Mouse (Mus musculus): ENCODE data around the gene Tmem259. TPM values are rescaled to one million over a fixed set of nuclear protein-coding genes. Genes with fewer than 3 reads are reported as not detected.

Gene Tmem259
- polyA plus RNA-seq, 1 experiment from 2014 or later, result 22.5 TPM

DNA sequence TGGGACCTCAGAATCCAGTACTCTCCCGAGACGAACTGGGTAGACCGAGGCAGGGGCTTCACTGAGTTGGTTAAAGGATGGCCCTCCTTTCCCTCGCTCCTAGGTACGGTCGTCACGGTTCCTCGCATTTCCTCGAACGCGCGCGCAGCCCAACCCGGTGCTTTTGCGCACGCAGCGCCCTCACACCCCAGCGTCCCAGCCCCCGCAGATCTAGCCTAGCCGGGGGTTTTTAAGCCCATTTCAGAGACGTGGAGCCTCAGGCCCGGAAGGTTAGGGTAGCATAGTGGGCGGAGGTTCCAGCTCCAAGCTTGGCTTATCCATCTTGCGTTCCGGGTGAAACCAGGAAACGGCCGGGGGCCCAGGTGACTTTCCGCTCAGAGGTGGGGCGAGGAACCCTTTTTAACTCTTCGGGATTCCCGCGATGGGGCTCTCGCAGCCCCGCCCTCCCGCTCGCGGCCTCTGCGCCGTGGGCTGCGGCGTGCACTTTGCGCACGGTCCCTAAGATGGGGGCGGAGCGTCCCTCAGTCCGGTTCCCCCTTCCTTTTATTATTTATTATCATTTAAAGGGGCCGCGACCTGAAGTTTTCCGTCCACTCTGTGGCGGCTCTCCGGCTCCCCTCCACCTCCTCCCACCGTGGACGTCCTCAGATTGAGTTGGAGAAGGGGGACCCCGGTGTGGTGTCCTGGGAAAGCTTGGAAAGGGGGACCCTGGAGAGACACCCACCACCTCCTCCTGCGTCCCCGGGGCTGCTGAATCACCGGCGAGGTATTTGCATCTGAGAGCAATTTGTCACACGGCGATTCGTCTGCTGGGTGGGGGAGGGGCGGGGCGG is 57.4 kb downstream of the Tmem259 start, which contains the start of gene Arid3a:
TSS of gene Arid3a (plus strand) at position 553 of the 833 bp plus-strand sequence.
- peak within 1 kb of the TSS; percentile 87 for H3K4me2 ChIP-seq
- H3K9me3 ChIP-seq, result no peaks in the 10 kb centered on the region; the same call in 1 of the 2 replicates
- peaks cover 15% of the 10 kb centered on the region for H3K36me3 ChIP-seq
- peaks cover 46% of the 10 kb centered on the region for H3K4me1 ChIP-seq (replicated peaks)
- H3K27me3 ChIP-seq, result peaks cover 26% of the 10 kb centered on the region
- peak within 1 kb of the TSS; percentile 97 for H3K4me3 ChIP-seq (replicated peaks)
- peak within 1 kb of the TSS; percentile 90 for H3K9ac ChIP-seq (replicated peaks)
- under 1% methylated on average over 62 of the region's 63 CpGs for WGBS
- peak; percentile 45 for ATAC-seq (ENCODE audit: insufficient number of reproducible peaks, insufficient read depth, low FRiP score, low TSS enrichment, low read depth)
- H3K27ac ChIP-seq, result peak within 1 kb of the TSS; percentile 97

DNA sequence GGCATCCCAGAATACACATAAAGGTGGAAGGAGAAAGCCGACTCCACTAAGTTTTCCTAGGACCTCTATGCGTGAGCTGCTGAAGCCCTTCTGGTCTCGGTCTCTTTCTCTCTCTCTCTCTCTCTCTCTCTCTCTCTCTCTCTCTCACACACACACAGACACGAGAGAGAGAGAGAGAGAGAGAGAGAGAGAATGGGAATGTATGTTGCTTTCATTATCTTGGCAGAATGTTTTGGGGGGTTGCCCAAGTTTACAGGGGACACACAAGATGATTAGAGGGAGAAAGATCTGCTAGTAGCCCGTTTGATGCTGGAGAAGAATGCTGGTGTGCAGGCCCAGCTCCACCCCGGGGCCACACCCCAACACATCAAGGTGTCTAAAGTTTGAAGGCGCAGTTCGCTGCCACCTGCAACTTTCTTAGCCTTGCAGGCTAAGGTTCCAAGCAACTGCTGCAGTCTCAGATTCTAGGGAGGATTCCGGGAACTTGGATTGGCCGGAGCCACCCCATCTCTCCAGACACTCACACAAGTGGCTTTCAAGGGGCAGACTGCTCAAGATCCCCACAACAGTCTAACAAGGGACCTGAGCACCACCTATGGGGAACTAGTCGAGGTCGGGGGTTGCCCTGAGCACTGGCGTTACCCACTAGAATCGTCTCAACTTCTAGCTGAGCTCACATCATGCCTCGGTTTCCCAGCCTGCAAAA is 58.2 kb downstream of the Tmem259 start:
- WGBS, result 8% methylated on average over 15 of the region's 15 CpGs

DNA sequence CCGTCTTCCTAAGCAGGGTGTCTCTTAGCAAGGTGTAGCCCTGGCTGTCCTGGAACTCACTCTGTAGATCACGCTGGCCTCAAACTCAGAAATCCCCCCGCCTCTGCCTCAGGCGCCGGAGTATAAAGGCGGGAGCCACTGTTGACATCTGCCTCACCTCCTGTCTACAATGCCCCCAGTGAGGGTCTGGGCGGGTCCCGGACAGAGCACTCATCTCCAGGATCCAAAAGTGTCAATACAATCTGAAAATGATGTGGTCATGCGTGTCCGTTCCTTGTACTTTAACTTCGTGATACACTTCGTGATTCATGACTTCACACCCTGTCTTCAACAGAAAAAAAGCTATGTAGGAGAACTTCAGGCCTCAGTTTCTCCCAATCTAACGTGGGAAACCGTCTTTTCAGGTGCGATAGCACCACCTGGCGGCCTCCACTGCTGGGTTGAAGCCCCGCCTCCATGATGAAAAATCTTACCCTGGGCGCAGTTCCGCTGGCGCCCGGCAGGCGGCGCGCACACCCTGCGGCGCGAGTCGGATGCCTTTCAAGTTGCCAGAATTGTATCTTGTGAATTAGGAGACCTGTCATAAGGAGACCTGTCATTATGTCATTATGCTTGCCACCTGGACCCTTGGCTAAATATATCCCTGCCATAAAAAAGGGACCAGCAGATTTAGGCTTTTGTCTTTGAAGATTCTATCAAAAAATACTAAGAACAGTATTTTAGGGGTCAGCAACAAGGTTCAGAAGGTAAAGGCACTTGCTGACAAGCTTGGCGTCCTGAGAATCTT is 58.9 kb downstream of the Tmem259 start:
- no peaks in the 10 kb centered on the region; the same call in 1 of the 2 replicates for H3K9me3 ChIP-seq
- 0 out of 2 replicates have a peak overlapping the region, but pooled peaks have one; percentile 15 for H3K4me3 ChIP-seq (replicated peaks)
- WGBS, result 11% methylated on average over 29 of the region's 29 CpGs
- H3K4me1 ChIP-seq (replicated peaks), result peaks cover 48% of the 10 kb centered on the region
- peak overlapping the region; percentile 97; the same call in 1 of the 2 replicates for H3K27ac ChIP-seq
- no peak overlapping the region for H3K9ac ChIP-seq (replicated peaks)
- peaks cover 41% of the 10 kb centered on the region for H3K27me3 ChIP-seq
- peak overlapping the region; percentile 87; the same call in 1 of the 2 replicates for H3K4me2 ChIP-seq
- H3K36me3 ChIP-seq, result no peaks in the 10 kb centered on the region
- ATAC-seq (ENCODE audit: insufficient number of reproducible peaks, insufficient read depth, low FRiP score, low TSS enrichment, low read depth), result no peak

More for the DNA sequence above, 58.2 kb downstream of the Tmem259 start:
- peak overlapping the region; percentile 97; the same call in 1 of the 2 replicates for H3K27ac ChIP-seq
- peak overlapping the region; percentile 90 for H3K9ac ChIP-seq (replicated peaks)
- peaks cover 7% of the 10 kb centered on the region for H3K36me3 ChIP-seq
- ATAC-seq (ENCODE audit: insufficient number of reproducible peaks, insufficient read depth, low FRiP score, low TSS enrichment, low read depth), result no peak
- peak overlapping the region; percentile 97 for H3K4me3 ChIP-seq (replicated peaks)
- H3K27me3 ChIP-seq, result peaks cover 34% of the 10 kb centered on the region
- peak overlapping the region; percentile 87 for H3K4me2 ChIP-seq
- H3K9me3 ChIP-seq, result no peaks in the 10 kb centered on the region; the same call in 1 of the 2 replicates
- peaks cover 48% of the 10 kb centered on the region for H3K4me1 ChIP-seq (replicated peaks)

Other genes starting within 250 kb of the Tmem259 start
- 54.0 and 54.1 TPM in 2 replicates for gene Polrmt, start 237.7 kb downstream of the Tmem259 start, polyA plus RNA-seq (2016; fragmentation: Nextera tagmentation; extraction: Ambion mirVana)
- 0.24 and 0.60 TPM in 2 replicates for gene Fgf22, start 229.3 kb downstream of the Tmem259 start, polyA plus RNA-seq (2016; fragmentation: Nextera tagmentation; extraction: Ambion mirVana)
- 108 and 113 TPM in 2 replicates for gene Rnf126, start 217.4 kb downstream of the Tmem259 start, polyA plus RNA-seq (2016; fragmentation: Nextera tagmentation; extraction: Ambion mirVana)
- 3.0 and 4.0 TPM in 2 replicates for gene Fstl3, start 207.1 kb downstream of the Tmem259 start, polyA plus RNA-seq (2016; fragmentation: Nextera tagmentation; extraction: Ambion mirVana)
- not detected in 2 replicates for gene Prss57, start 193.4 kb downstream of the Tmem259 start, polyA plus RNA-seq (2016; fragmentation: Nextera tagmentation; extraction: Ambion mirVana)
- 121 TPM in 2 replicates for gene Palm, start 190.8 kb downstream of the Tmem259 start, polyA plus RNA-seq (2016; fragmentation: Nextera tagmentation; extraction: Ambion mirVana)
- 0.28 and 0.67 TPM in 2 replicates for gene Misp, start 163.3 kb downstream of the Tmem259 start, polyA plus RNA-seq (2016; fragmentation: Nextera tagmentation; extraction: Ambion mirVana)
- gene Ptbp1, start 129.9 kb downstream of the Tmem259 start, polyA plus RNA-seq (2016; fragmentation: Nextera tagmentation; extraction: Ambion mirVana), result 373 and 403 TPM in 2 replicates
- 15.1 and 15.3 TPM in 2 replicates for gene Prtn3, start 109.9 kb downstream of the Tmem259 start, polyA plus RNA-seq (2016; fragmentation: Nextera tagmentation; extraction: Ambion mirVana)
- 157 and 162 TPM in 2 replicates for gene Plppr3, start 109.7 kb downstream of the Tmem259 start, polyA plus RNA-seq (2016; fragmentation: Nextera tagmentation; extraction: Ambion mirVana)
- gene Elane, start 98.1 kb downstream of the Tmem259 start, polyA plus RNA-seq (2016; fragmentation: Nextera tagmentation; extraction: Ambion mirVana), result not detected in 2 replicates
- gene Cfd, start 93.5 kb downstream of the Tmem259 start, polyA plus RNA-seq (2016; fragmentation: Nextera tagmentation; extraction: Ambion mirVana), result not detected in 2 replicates
- gene Med16, start 75.4 kb downstream of the Tmem259 start, polyA plus RNA-seq (2016; fragmentation: Nextera tagmentation; extraction: Ambion mirVana), result 50.8 and 53.7 TPM in 2 replicates
- gene Gm26602, start 73.5 kb downstream of the Tmem259 start, polyA plus RNA-seq (2016; fragmentation: Nextera tagmentation; extraction: Ambion mirVana), result 5.5 and 21.1 TPM in 2 replicates
- 1.1 and 1.2 TPM in 2 replicates for gene Kiss1r, start 67.4 kb downstream of the Tmem259 start, polyA plus RNA-seq (2016; fragmentation: Nextera tagmentation; extraction: Ambion mirVana)
- 149 and 161 TPM in 2 replicates for gene R3hdm4, start 63.1 kb downstream of the Tmem259 start, polyA plus RNA-seq (2016; fragmentation: Nextera tagmentation; extraction: Ambion mirVana)
- gene Arid3a, start 57.3 kb downstream of the Tmem259 start, polyA plus RNA-seq (2016; fragmentation: Nextera tagmentation; extraction: Ambion mirVana), result 8.4 and 8.6 TPM in 2 replicates
- gene Wdr18, start 24.2 kb downstream of the Tmem259 start, polyA plus RNA-seq (2016; fragmentation: Nextera tagmentation; extraction: Ambion mirVana), result 120 and 122 TPM in 2 replicates
- gene Grin3b, start 13.6 kb downstream of the Tmem259 start, polyA plus RNA-seq (2016; fragmentation: Nextera tagmentation; extraction: Ambion mirVana), result 0.54 and 0.68 TPM in 2 replicates
- gene Cnn2, start 4.3 kb upstream of the Tmem259 start, polyA plus RNA-seq (2016; fragmentation: Nextera tagmentation; extraction: Ambion mirVana), result 216 and 240 TPM in 2 replicates
- gene Abca7, start 12.2 kb upstream of the Tmem259 start, polyA plus RNA-seq (2016; fragmentation: Nextera tagmentation; extraction: Ambion mirVana), result 2.1 and 2.3 TPM in 2 replicates
- gene Arhgap45, start 32.3 kb upstream of the Tmem259 start, polyA plus RNA-seq (2016; fragmentation: Nextera tagmentation; extraction: Ambion mirVana), result 12.5 and 12.6 TPM in 2 replicates
- gene Polr2e, start 55.5 kb upstream of the Tmem259 start, polyA plus RNA-seq (2016; fragmentation: Nextera tagmentation; extraction: Ambion mirVana), result 241 and 251 TPM in 2 replicates
- gene Gpx4, start 62.8 kb upstream of the Tmem259 start, polyA plus RNA-seq (2016; fragmentation: Nextera tagmentation; extraction: Ambion mirVana), result 463 and 494 TPM in 2 replicates
- 13.9 and 14.4 TPM in 2 replicates for gene Sbno2, start 121.2 kb upstream of the Tmem259 start, polyA plus RNA-seq (2016; fragmentation: Nextera tagmentation; extraction: Ambion mirVana)
- gene Stk11, start 131.5 kb upstream of the Tmem259 start, polyA plus RNA-seq (2016; fragmentation: Nextera tagmentation; extraction: Ambion mirVana), result 16.1 and 18.1 TPM in 2 replicates
- 460 and 465 TPM in 2 replicates for gene Atp5d, start 154.3 kb upstream of the Tmem259 start, polyA plus RNA-seq (2016; fragmentation: Nextera tagmentation; extraction: Ambion mirVana)
- gene Cbarp, start 156.5 kb upstream of the Tmem259 start, polyA plus RNA-seq (2016; fragmentation: Nextera tagmentation; extraction: Ambion mirVana), result 4.9 and 5.6 TPM in 2 replicates
- 30.6 and 38.0 TPM in 2 replicates for gene Midn, start 163.9 kb upstream of the Tmem259 start, polyA plus RNA-seq (2016; fragmentation: Nextera tagmentation; extraction: Ambion mirVana)
- gene Cirbp, start 181.7 kb upstream of the Tmem259 start, polyA plus RNA-seq (2016; fragmentation: Nextera tagmentation; extraction: Ambion mirVana), result 166 and 175 TPM in 2 replicates
- gene 1600002K03Rik, start 188.6 kb upstream of the Tmem259 start, polyA plus RNA-seq (2016; fragmentation: Nextera tagmentation; extraction: Ambion mirVana), result 9.1 and 9.5 TPM in 2 replicates
- gene Efna2, start 195.2 kb upstream of the Tmem259 start, polyA plus RNA-seq (2016; fragmentation: Nextera tagmentation; extraction: Ambion mirVana), result 60.3 and 62.2 TPM in 2 replicates
- 103 and 112 TPM in 2 replicates for gene Mum1, start 242.1 kb upstream of the Tmem259 start, polyA plus RNA-seq (2016; fragmentation: Nextera tagmentation; extraction: Ambion mirVana)